Mouse (Mus musculus): Measurements from ENCODE around the gene Arhgap4. TPM values are rescaled to one million over a fixed set of nuclear protein-coding genes. Genes with fewer than 3 reads are reported as not detected.

Arhgap4 gene
- total RNA-seq, 2 experiments from 2014 or later: 0.59 to 0.89 TPM

DNA sequence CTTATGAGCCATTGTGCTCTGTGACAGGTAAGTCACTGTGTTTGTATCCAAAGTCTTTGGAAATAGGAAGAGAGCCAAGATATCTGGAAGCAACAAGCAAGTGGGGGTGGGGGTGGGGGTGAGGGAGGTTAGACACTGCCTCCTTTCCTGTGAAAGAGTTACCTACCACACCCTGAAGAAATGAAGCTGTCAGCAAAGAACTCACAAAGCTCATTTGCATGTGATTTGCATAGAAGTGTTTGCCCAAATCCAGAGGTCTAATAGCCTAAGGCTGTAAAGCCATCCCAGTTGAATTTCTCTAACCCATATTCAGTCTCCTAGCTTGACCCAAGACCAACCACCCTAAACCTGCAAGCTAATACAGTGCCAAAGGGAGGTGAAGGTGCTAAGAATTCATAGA, 11.2 kb downstream of the Arhgap4 start:
- no peak for TF ChIP-seq CTCF (IDR thresholded peaks at IDR 0.05)
- DNase-seq: no peak
- intact Hi-C loops (cut with DNase I): no loop called here
- H3K27ac ChIP-seq: no peak overlapping the region
- no peak overlapping the region for H3K4me3 ChIP-seq

DNA sequence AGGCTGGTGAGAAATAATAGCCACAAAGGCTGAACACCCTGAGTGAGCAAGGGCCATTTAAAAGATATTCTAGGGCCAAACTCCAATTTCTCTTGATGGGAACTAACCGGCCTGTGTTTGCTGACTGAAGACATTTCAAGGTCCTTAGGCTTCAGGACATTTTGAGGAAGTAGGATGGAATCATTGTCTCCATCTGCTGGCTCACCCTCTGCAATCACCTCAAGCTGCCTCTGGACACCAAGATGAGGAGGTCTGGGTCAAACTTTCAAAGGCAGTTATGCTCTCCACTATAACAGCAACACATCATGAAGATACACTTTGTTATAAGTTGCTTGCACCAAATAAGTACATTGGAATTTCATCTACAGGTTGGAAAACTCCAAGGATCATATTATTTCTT, 11.6 kb downstream of the Arhgap4 start:
- intact Hi-C loops (cut with DNase I): no loop called here

DNA sequence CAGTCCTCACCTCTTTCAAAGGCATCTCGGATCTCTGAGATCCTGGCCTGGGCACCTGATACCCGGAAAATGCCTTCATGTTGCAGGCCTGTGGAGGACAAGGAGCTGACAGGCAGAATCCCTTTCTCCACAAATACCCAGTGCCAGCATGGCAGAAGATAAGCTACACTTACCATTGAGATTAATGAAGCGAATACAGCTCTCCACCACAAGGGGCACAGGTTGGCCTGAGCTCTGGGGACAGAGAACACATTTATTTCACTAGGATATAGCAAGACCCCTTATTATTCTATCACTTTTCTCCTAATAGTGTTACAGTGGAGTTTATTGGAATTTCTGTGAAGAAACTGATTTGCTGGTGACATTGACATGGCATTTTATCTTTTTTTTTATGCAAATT, 23.7 kb downstream of the Arhgap4 start:
- Histone ChIP-seq H3K4me3 (no peak overlapping the region), H3K27ac (no peak overlapping the region)
- TF ChIP-seq CTCF (IDR thresholded peaks at IDR 0.05): peak; percentile 7; the same call in 1 of the 2 replicates
- DNase-seq: no peak
- intact Hi-C loops (cut with DNase I): loop anchor here (10.0 kb wide), 2 partner anchors 193 to 843 kb away; no protein-coding TSS in a partner anchor

More for the DNA sequence above, 11.6 kb downstream of the Arhgap4 start:
- no peak for DNase-seq
- Histone ChIP-seq H3K4me3 (no peak overlapping the region), H3K27ac (no peak overlapping the region)
- no peak for TF ChIP-seq CTCF (IDR thresholded peaks at IDR 0.05)

DNA sequence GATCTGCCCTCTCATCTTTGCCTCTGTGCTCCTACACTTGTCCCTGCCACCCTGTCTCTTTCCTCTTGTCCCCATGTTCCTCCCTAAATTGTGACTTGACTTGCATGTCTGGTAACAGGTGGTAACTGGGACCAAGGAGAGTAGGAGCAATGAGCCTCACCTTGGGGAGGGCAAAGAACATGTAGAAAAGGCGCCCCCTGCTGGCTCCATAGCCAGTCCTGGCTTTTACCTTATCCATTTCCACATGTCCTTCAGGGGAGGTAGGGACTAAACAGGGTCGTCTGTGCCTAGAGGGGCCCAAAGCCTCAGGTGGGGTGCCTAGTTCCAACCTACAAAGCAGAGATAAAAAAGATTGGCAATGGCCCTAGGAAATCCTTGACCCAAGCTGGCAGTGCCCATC, 26.0 kb downstream of the Arhgap4 start, which contains the start of gene L1cam:
TSS of gene L1cam (minus strand) at position 387 of the 400 bp plus-strand sequence.
- DNase-seq: peak; percentile 71
- intact Hi-C loops (cut with DNase I): loop anchor here (2.0 to 10.0 kb wide), 3 partner anchors 97 to 841 kb away; no protein-coding TSS in a partner anchor
- TF ChIP-seq CTCF (IDR thresholded peaks at IDR 0.05): peak; percentile 65
- H3K27ac ChIP-seq: no peak within 1 kb of the TSS
- H3K4me3 ChIP-seq: no peak within 1 kb of the TSS

DNA sequence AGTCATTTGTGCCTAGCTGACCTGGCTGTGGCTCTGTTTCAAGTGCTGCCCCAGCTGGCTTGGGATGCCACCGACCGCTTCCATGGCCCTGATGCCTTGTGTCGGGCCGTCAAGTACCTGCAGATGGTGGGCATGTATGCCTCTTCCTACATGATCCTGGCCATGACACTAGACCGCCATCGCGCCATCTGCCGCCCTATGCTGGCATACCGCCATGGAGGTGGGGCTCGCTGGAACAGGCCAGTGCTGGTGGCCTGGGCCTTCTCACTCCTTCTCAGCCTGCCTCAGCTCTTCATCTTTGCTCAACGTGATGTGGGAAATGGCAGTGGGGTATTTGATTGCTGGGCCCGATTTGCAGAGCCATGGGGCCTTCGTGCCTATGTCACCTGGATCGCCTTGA, 28.8 kb downstream of the Arhgap4 start:
- DNase-seq: no peak
- no peak overlapping the region for H3K4me3 ChIP-seq
- no peak for TF ChIP-seq CTCF (IDR thresholded peaks at IDR 0.05)
- intact Hi-C loops (cut with DNase I): loop anchor here (10.0 kb wide), 2 partner anchors 188 to 838 kb away; no protein-coding TSS in a partner anchor
- H3K27ac ChIP-seq: no peak overlapping the region

DNA sequence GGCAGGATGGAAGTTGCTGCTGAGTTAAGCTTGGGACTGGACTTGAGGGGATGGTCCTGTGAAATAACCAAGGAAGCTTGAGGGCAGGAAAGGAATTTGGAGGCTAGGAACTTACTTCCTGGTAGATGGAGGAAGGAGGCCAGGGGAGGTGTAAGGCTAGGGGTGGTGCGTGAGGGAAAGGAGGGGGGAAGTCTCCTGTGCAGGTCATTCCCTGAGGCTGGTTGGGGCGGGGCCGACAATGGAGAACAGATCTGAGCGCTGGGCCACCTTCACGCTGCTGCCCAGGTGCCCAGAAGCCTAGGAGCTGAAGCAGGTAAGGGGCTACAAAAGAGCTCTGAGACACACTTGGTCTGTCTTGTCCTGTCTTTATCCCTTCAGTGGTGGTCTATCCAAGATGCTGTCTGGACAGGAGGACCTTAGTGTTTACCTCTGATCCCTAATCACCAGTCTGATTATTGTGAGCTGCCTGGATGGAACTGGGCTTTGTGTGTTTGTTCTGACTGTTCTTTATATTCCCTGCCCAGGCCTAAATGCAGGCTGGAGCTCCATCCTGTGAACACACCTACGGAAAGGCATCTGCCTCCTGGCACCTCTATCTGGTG, 30.0 kb downstream of the Arhgap4 start, which contains the start of gene Avpr2:
TSS of gene Avpr2 (plus strand) at position 552 of the 602 bp plus-strand sequence.
- DNase-seq: no peak
- H3K27ac ChIP-seq: no peak within 1 kb of the TSS
- intact Hi-C loops (cut with DNase I): loop anchor here (10.0 kb wide), 2 partner anchors 187 to 837 kb away; no protein-coding TSS in a partner anchor
- no peak within 1 kb of the TSS for H3K4me3 ChIP-seq
- no peak for TF ChIP-seq CTCF (IDR thresholded peaks at IDR 0.05)

DNA sequence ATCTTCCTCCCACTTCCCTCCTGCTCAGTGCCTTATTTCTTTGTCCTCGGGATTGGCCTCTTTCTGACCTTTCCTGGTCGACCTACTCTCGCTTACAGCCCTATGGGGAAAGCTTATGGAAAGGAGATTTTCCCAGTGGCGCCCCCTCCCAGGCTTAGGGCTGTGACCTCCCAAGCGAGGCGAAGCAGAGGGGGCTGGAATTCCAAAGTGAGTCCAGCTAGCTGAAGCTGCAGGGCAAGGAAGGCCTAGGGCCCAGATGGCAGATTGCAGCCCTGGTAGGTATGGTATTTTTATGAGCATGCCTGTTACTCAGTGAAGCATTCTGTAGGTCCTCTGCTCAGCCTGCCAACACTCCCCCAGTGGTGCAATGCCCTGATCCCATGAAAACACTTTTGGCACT, 40.2 kb downstream of the Arhgap4 start:
- no peak overlapping the region for H3K27ac ChIP-seq
- DNase-seq: no peak
- intact Hi-C loops (cut with DNase I): no loop called here
- no peak for TF ChIP-seq CTCF (IDR thresholded peaks at IDR 0.05)
- no peak overlapping the region for H3K4me3 ChIP-seq

DNA sequence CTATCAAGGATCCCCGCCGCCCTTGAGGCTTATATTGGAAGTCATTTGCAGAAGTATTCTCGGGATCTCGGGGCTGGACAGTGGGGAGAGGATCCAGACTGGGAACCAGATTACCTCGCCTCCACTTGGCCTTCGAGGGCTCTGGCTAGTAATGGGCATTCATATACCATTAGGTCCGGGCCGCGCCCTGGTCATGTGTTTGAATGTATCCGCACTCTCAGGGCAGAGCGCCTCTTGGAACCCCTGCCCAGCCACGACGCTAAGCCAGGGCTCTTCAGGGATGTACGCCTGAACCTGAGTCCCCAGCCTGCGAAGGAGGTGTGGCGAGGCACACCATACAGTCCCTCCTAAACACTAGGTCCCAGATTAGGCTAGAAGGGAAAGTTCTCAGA, 40.6 kb downstream of the Arhgap4 start:
- TF ChIP-seq CTCF (IDR thresholded peaks at IDR 0.05): no peak
- intact Hi-C loops (cut with DNase I): no loop called here
- Histone ChIP-seq H3K4me3 (peak overlapping the region; percentile 71), H3K27ac (no peak overlapping the region)
- DNase-seq: no peak

DNA sequence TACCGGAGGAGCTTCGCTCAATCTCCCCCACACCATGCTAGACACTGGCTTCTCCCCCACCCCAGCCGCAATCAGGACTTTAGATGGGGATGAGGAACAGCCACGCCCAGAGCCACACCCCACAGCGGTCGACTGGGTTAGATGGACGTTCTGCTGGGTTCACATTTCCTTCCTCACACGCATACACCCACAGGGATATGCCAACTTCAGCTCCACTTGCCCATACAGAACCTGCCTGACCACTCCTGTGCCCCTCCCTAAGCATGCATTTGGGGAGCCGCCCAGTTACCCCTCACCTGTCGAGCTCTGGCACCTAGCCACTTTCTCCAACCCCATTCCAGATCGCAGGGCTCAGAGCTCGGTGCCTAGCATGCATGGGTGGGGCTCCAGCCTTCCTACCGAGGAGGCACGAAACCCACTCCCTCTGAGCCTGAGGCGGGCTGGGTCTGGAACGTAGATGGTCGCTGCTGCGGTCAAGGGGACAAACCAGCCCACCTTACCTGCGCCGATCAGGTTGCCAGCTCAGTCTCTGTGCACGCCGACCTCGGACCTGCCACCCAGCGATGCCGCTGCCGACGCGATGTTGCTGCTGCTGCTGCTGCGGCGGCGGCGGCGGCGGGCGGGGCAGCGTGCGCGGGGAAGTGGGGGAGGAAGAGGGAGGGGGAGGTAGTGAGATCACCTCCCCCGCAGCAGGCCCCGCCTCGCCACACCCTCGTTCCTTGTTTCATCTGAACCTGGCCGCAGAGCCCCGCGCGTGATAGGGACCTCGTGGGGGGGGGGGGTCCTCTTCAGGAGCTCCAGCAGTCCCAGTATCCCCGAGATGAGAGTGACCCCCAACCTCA, 41.3 kb downstream of the Arhgap4 start:
- H3K4me3 ChIP-seq: peak overlapping the region; percentile 71
- H3K27ac ChIP-seq: no peak overlapping the region
- intact Hi-C loops (cut with DNase I): no loop called here
- peak; percentile 35 for DNase-seq
- no peak for TF ChIP-seq CTCF (IDR thresholded peaks at IDR 0.05)

DNA sequence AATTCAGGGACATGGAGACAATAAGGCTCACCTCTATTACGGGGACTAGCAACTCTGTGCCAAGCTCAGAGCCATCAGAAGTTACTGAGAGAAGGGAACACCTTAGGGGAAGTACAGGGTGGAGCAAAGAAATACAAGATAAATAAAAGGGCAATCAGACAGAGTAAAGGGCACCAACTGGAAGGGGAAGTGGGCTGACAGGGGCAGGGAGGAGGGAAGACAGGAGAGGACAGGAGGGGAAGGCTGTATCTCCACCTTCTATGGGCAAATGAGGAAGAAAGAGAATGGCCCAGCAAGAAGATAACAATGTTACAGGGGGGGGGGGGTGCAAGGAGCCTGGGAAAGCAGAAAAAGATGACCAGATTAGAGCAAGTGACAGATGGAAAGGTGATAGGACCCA, 44.7 kb downstream of the Arhgap4 start:
- Histone ChIP-seq H3K4me3 (no peak overlapping the region), H3K27ac (no peak overlapping the region)
- TF ChIP-seq CTCF (IDR thresholded peaks at IDR 0.05): no peak
- no peak for DNase-seq
- intact Hi-C loops (cut with DNase I): no loop called here

DNA sequence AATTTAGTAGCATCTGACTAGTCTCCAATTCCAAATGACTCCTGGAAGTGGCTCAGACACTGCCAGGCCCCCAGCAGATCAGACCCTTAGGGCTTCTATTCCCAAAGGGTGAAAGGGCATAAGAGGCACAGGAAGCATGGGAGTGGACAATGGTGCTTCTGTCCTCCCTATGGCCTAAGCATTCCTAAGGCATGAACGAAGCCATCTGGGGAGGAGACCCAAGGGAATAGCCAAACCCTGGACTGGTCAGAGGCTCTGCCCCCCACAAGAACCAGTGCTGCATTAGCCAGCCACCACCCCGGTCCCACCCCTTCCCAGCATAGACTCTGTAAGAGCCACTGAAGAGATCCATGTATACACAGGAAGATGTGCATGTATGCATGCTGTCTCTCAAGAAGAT, 45.8 kb downstream of the Arhgap4 start:
- no peak overlapping the region for H3K4me3 ChIP-seq
- no peak overlapping the region for H3K27ac ChIP-seq
- intact Hi-C loops (cut with DNase I): no loop called here
- DNase-seq: no peak
- no peak for TF ChIP-seq CTCF (IDR thresholded peaks at IDR 0.05)

DNA sequence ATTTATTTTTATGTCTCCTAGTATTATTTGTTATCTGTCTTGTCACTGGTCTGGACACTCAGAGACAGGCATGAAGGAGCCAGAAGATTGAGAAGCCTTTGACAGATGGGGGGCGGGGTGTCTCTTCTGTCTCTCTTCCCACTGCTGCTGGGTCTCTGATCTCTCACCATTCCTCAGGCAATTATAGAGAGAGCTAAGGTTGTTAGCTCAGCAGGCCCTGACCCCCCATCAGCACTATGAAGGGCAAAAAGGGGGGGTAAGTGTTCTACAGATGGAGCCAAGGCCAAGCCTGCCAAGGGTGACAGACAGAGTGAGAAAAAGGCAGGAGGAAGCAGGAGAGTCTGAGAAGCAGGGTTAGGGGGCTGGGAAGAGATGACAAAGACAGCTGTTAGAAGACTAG, 49.7 kb downstream of the Arhgap4 start:
- intact Hi-C loops (cut with DNase I): no loop called here
- TF ChIP-seq CTCF (IDR thresholded peaks at IDR 0.05): no peak
- Histone ChIP-seq H3K27ac (no peak overlapping the region), H3K4me3 (no peak overlapping the region)
- DNase-seq: no peak

DNA sequence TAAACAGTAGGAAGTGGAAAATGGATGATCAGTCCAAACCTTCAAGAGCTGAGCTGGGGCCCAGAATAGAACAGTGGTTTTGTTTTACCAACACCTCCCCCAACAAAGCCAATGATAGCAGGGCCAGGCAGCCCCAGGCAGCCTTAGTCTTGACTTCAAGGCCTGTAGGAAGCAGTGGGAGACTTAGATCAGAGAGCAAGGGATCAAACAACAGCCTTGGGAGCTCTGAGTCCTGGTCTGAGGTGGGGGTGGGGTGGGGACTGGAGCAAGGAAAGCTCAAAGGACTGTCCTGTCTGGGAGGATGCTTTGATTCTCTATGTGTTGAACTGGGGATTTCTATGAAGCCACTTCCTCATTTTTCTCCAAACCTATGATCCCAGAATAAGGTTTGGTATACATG, 50.2 kb downstream of the Arhgap4 start:
- H3K27ac ChIP-seq: no peak overlapping the region
- intact Hi-C loops (cut with DNase I): no loop called here
- no peak for TF ChIP-seq CTCF (IDR thresholded peaks at IDR 0.05)
- DNase-seq: no peak
- no peak overlapping the region for H3K4me3 ChIP-seq
